14 mouse cellular contexts compared by ENCODE assay signal in genomic region chr12:76282132-76282531, GRCm38 (mm10). TPM values are rescaled to one million over a fixed set of nuclear protein-coding genes. Genes with fewer than 3 reads are reported as not detected.
DNase-seq lines count a peak whose midpoint lies in the region; ATAC-seq lines count a peak whose summit lies in the region.
"Had no signal": no experiment of that assay in that cellular context is flagged by ENCODE, and none has a peak within 500 bp of the region (broad histone marks: within the 10 kb centered on the region; RNA-seq: fewer than 3 reads in every experiment).

No protein-coding gene starts in this region.

- H3K4me3 ChIP-seq in embryonic facial prominence, embryonic 14.5 days (ENCODE audit: low read depth, low read length) = no peak overlapping the region
- no peak overlapping the region for H3K4me3 ChIP-seq in embryonic facial prominence, embryonic 10.5 days
- H3K4me3 ChIP-seq in midbrain, embryonic 13.5 days (replicated peaks) = no peak overlapping the region
- no peak overlapping the region for H3K4me3 ChIP-seq in midbrain, embryonic 15.5 days
- H3K4me3 ChIP-seq in forebrain, embryonic 15.5 days = no peak overlapping the region
- H3K4me3 ChIP-seq: embryonic facial prominence, embryonic 15.5 days; myocyte had no signal

- WGBS in embryonic facial prominence, embryonic 14.5 days = 47% methylated on average over 4 of the region's 4 CpGs
- 88% methylated on average over 4 of the region's 4 CpGs for WGBS in embryonic facial prominence, embryonic 10.5 days
- WGBS in midbrain, embryonic 13.5 days = 60% methylated on average over 4 of the region's 4 CpGs
- WGBS in midbrain, embryonic 15.5 days = 39% methylated on average over 4 of the region's 4 CpGs
- 26% methylated on average over 4 of the region's 4 CpGs for WGBS in forebrain, embryonic 15.5 days

- H3K9ac ChIP-seq in embryonic facial prominence, embryonic 14.5 days (ENCODE audit: low read depth, low read length) = no peak overlapping the region
- H3K9ac ChIP-seq in midbrain, embryonic 13.5 days (replicated peaks) = no peak overlapping the region
- no peak overlapping the region for H3K9ac ChIP-seq in midbrain, embryonic 15.5 days
- no peak overlapping the region for H3K9ac ChIP-seq in forebrain, embryonic 15.5 days (replicated peaks)
- H3K9ac ChIP-seq: embryonic facial prominence, embryonic 15.5 days had no signal

- ATAC-seq in embryonic facial prominence, embryonic 14.5 days (ENCODE audit: low read depth) = no peak
- 0 out of 2 replicates have a peak, but pooled peaks have one; percentile 65 for ATAC-seq in midbrain, embryonic 13.5 days
- no peak for ATAC-seq in midbrain, embryonic 15.5 days (replicated peaks)
- 0 out of 2 replicates have a peak, but pooled peaks have one; percentile 55 for ATAC-seq in forebrain, embryonic 15.5 days (replicated peaks)

- H3K36me3 ChIP-seq in embryonic facial prominence, embryonic 14.5 days (ENCODE audit: control insufficient read depth, insufficient read depth, low read length) = peaks cover 50% of the 10 kb centered on the region
- peaks cover 89% of the 10 kb centered on the region for H3K36me3 ChIP-seq in embryonic facial prominence, embryonic 10.5 days (replicated peaks)
- peaks cover 29% of the 10 kb centered on the region for H3K36me3 ChIP-seq in midbrain, embryonic 13.5 days
- H3K36me3 ChIP-seq in midbrain, embryonic 15.5 days (replicated peaks) = no peaks in the 10 kb centered on the region; the same call in 1 of the 2 replicates
- no peaks in the 10 kb centered on the region; the same call in 1 of the 2 replicates for H3K36me3 ChIP-seq in forebrain, embryonic 15.5 days

- H3K27ac ChIP-seq in embryonic facial prominence, embryonic 14.5 days (replicated peaks; ENCODE audit: low read depth, low read length) = no peak overlapping the region; the same call in 1 of the 2 replicates
- H3K27ac ChIP-seq in embryonic facial prominence, embryonic 10.5 days (replicated peaks) = no peak overlapping the region; the same call in 1 of the 2 replicates
- H3K27ac ChIP-seq in midbrain, embryonic 13.5 days = no peak overlapping the region
- no peak overlapping the region for H3K27ac ChIP-seq in midbrain, embryonic 15.5 days
- no peak overlapping the region for H3K27ac ChIP-seq in forebrain, embryonic 15.5 days (replicated peaks)
- H3K27ac ChIP-seq: embryonic facial prominence, embryonic 15.5 days had no signal

- no peaks in the 10 kb centered on the region for H3K9me3 ChIP-seq in embryonic facial prominence, embryonic 14.5 days (ENCODE audit: control insufficient read depth, low read length)
- H3K9me3 ChIP-seq in embryonic facial prominence, embryonic 10.5 days = no peaks in the 10 kb centered on the region
- H3K9me3 ChIP-seq in midbrain, embryonic 13.5 days = no peaks in the 10 kb centered on the region
- no peaks in the 10 kb centered on the region for H3K9me3 ChIP-seq in midbrain, embryonic 15.5 days
- no peaks in the 10 kb centered on the region for H3K9me3 ChIP-seq in forebrain, embryonic 15.5 days
- H3K9me3 ChIP-seq: embryonic facial prominence, embryonic 15.5 days had no signal

- peak; percentile 39 for DNase-seq in embryonic facial prominence, embryonic 14.5 days (ENCODE audit: low spot score)
- no peak for DNase-seq in embryonic facial prominence, embryonic 10.5 days (ENCODE audit: low spot score)
- peak; percentile 73 for DNase-seq in testis, postnatal 10 days (ENCODE audit: low spot score)
- no peak for DNase-seq in kidney, adult 8-10 months
- DNase-seq in urinary bladder, postnatal 25 days (ENCODE audit: low spot score) = no peak
- DNase-seq: cerebellum, adult 11 months had no signal

- H3K27me3 ChIP-seq in embryonic facial prominence, embryonic 14.5 days (replicated peaks; ENCODE audit: control insufficient read depth, insufficient read depth, low read length) = no peaks in the 10 kb centered on the region
- H3K27me3 ChIP-seq in embryonic facial prominence, embryonic 10.5 days (replicated peaks; ENCODE audit: low read depth, poor library complexity, severe bottlenecking) = no peaks in the 10 kb centered on the region
- H3K27me3 ChIP-seq in midbrain, embryonic 13.5 days = no peaks in the 10 kb centered on the region
- H3K27me3 ChIP-seq in midbrain, embryonic 15.5 days (replicated peaks) = no peaks in the 10 kb centered on the region
- H3K27me3 ChIP-seq in forebrain, embryonic 15.5 days = no peaks in the 10 kb centered on the region
- H3K27me3 ChIP-seq: embryonic facial prominence, embryonic 15.5 days had no signal

- H3K4me1 ChIP-seq in embryonic facial prominence, embryonic 14.5 days (ENCODE audit: control insufficient read depth, insufficient read depth, low read length) = no peaks in the 10 kb centered on the region
- H3K4me1 ChIP-seq in embryonic facial prominence, embryonic 10.5 days = no peaks in the 10 kb centered on the region
- 0 out of 2 replicates have a peak, but pooled peaks cover 6% of the 10 kb centered on the region for H3K4me1 ChIP-seq in midbrain, embryonic 13.5 days (replicated peaks)
- H3K4me1 ChIP-seq in midbrain, embryonic 15.5 days = no peaks in the 10 kb centered on the region
- H3K4me1 ChIP-seq in forebrain, embryonic 15.5 days = peaks cover 14% of the 10 kb centered on the region
- H3K4me1 ChIP-seq: embryonic facial prominence, embryonic 15.5 days had no signal

- no peak overlapping the region for H3K4me2 ChIP-seq in embryonic facial prominence, embryonic 14.5 days (ENCODE audit: low read depth, low read length)
- no peak overlapping the region for H3K4me2 ChIP-seq in midbrain, embryonic 13.5 days (replicated peaks)
- H3K4me2 ChIP-seq in midbrain, embryonic 15.5 days = no peak overlapping the region
- no peak overlapping the region for H3K4me2 ChIP-seq in forebrain, embryonic 15.5 days (replicated peaks)
- H3K4me2 ChIP-seq: embryonic facial prominence, embryonic 15.5 days had no signal

RNA-seq across cellular contexts. Expression of gene Mthfd1, which starts 27.0 kb away (rescaled TPM):
- 57.4 and 59.5 TPM in 2 replicates for polyA plus RNA-seq in embryonic facial prominence, embryonic 14.5 days (2014; fragmentation: Nextera tagmentation; extraction: Ambion mirVana)
- 106 and 117 TPM in 2 replicates for polyA plus RNA-seq in embryonic facial prominence, embryonic 10.5 days (2016; fragmentation: Nextera tagmentation; extraction: Ambion mirVana)
- 33.5 and 33.9 TPM in 2 replicates for polyA plus RNA-seq in midbrain, embryonic 13.5 days (2015; fragmentation: Nextera tagmentation; extraction: Ambion mirVana)
- 30.7 and 31.2 TPM in 2 replicates for polyA plus RNA-seq in midbrain, embryonic 15.5 days (2015; fragmentation: Nextera tagmentation; extraction: Ambion mirVana)
- polyA plus RNA-seq in forebrain, embryonic 15.5 days (2015; fragmentation: Nextera tagmentation; extraction: Ambion mirVana) = 45.2 and 46.4 TPM in 2 replicates

RNA-seq across cellular contexts. Expression of gene Tex21, which starts 35.6 kb away (rescaled TPM):
- 0.08 and 0.30 TPM in 2 replicates for polyA plus RNA-seq in embryonic facial prominence, embryonic 14.5 days (2014; fragmentation: Nextera tagmentation; extraction: Ambion mirVana)
- not detected in 2 replicates for polyA plus RNA-seq in embryonic facial prominence, embryonic 10.5 days (2016; fragmentation: Nextera tagmentation; extraction: Ambion mirVana)
- polyA plus RNA-seq in midbrain, embryonic 13.5 days (2015; fragmentation: Nextera tagmentation; extraction: Ambion mirVana) = not detected in 2 replicates
- not detected in 2 replicates for polyA plus RNA-seq in midbrain, embryonic 15.5 days (2015; fragmentation: Nextera tagmentation; extraction: Ambion mirVana)
- polyA plus RNA-seq in forebrain, embryonic 15.5 days (2015; fragmentation: Nextera tagmentation; extraction: Ambion mirVana) = not detected in 2 replicates
- polyA plus RNA-seq: embryonic facial prominence, embryonic 15.5 days; intestine, embryonic 14.5 days; lung, embryonic 16.5 days; myocyte; spleen, adult 2 months had no signal

RNA-seq across cellular contexts. Expression of gene Akap5, which starts 42.6 kb away (rescaled TPM):
- 1.1 and 1.3 TPM in 2 replicates for polyA plus RNA-seq in embryonic facial prominence, embryonic 14.5 days (2014; fragmentation: Nextera tagmentation; extraction: Ambion mirVana)
- polyA plus RNA-seq in embryonic facial prominence, embryonic 10.5 days (2016; fragmentation: Nextera tagmentation; extraction: Ambion mirVana) = 2.3 and 2.7 TPM in 2 replicates
- 6.5 and 6.9 TPM in 2 replicates for polyA plus RNA-seq in midbrain, embryonic 13.5 days (2015; fragmentation: Nextera tagmentation; extraction: Ambion mirVana)
- 9.8 and 10.3 TPM in 2 replicates for polyA plus RNA-seq in midbrain, embryonic 15.5 days (2015; fragmentation: Nextera tagmentation; extraction: Ambion mirVana)
- polyA plus RNA-seq in forebrain, embryonic 15.5 days (2015; fragmentation: Nextera tagmentation; extraction: Ambion mirVana) = 7.3 and 7.4 TPM in 2 replicates

Comparison
In these comparisons a context has a peak if more than half of its experiments do, and no peak if none do; other contexts are left out.
1. ATAC-seq: peak in midbrain, embryonic 13.5 days (single experiment) and forebrain, embryonic 15.5 days (single experiment); none in embryonic facial prominence, embryonic 14.5 days (single experiment) and midbrain, embryonic 15.5 days (single experiment).
2. DNase-seq: peak in embryonic facial prominence, embryonic 14.5 days (single experiment) and testis, postnatal 10 days (single experiment); none in embryonic facial prominence, embryonic 10.5 days (single experiment), kidney, adult 8-10 months (0 of 2) and urinary bladder, postnatal 25 days (single experiment).